ENCODE assay signal across 22 mouse cellular contexts in genomic region chr11:20234233-20234632, GRCm38 (mm10). TPM values are rescaled to one million over a fixed set of nuclear protein-coding genes. Genes with fewer than 3 reads are reported as not detected.
DNase-seq lines count a peak whose midpoint lies in the region; ATAC-seq and TF ChIP-seq lines count a peak whose summit lies in the region.
"Had no signal": no experiment of that assay in that cellular context is flagged by ENCODE, and none has a peak within 500 bp of the region (broad histone marks: within the 10 kb centered on the region; RNA-seq: fewer than 3 reads in every experiment).

No protein-coding gene starts in this region.

- no peak overlapping the region for H3K9ac ChIP-seq in kidney, postnatal 0 days (ENCODE audit: low read depth, low read length)
- H3K9ac ChIP-seq: forebrain, embryonic 13.5 days; limb, embryonic 15.5 days had no signal

- no peak overlapping the region for H3K4me3 ChIP-seq in kidney, postnatal 0 days (replicated peaks; ENCODE audit: low read depth, low read length)
- H3K4me3 ChIP-seq in thymus, adult 2 months (ENCODE audit: control insufficient read depth, insufficient read depth, low read length): no peak overlapping the region
- H3K4me3 ChIP-seq: erythroblast, embryonic 14.5 days; forebrain, embryonic 13.5 days; heart, embryonic 10.5 days; limb, embryonic 15.5 days; midbrain, embryonic 10.5 days had no signal

- 66% methylated on average over 3 of the region's 3 CpGs for WGBS in kidney, postnatal 0 days
- 82% methylated on average over 3 of the region's 3 CpGs for WGBS in thymus, adult 2 months

- H3K36me3 ChIP-seq in kidney, postnatal 0 days (ENCODE audit: insufficient read depth, low read length): peaks cover 58% of the 10 kb centered on the region
- H3K36me3 ChIP-seq in thymus, adult 2 months (ENCODE audit: control insufficient read depth, insufficient read depth, low read length): peaks cover 45% of the 10 kb centered on the region

- no peaks in the 10 kb centered on the region for H3K4me1 ChIP-seq in kidney, postnatal 0 days (replicated peaks; ENCODE audit: insufficient read depth, low read length)
- H3K4me1 ChIP-seq in thymus, adult 2 months (replicated peaks; ENCODE audit: control insufficient read depth, insufficient read depth, low read length): peaks cover 3% of the 10 kb centered on the region
- H3K4me1 ChIP-seq: heart, embryonic 10.5 days; limb, embryonic 15.5 days had no signal

- TF ChIP-seq POLR2A in thymus, adult 2 months (IDR thresholded peaks at IDR 0.05; ENCODE audit: control insufficient read depth, extremely low read depth, insufficient read depth, low read length, poor library complexity): no peak

- H3K4me2 ChIP-seq in kidney, postnatal 0 days (ENCODE audit: low read length): no peak overlapping the region
- H3K4me2 ChIP-seq: forebrain, embryonic 13.5 days; limb, embryonic 15.5 days had no signal

- H3K27ac ChIP-seq in kidney, postnatal 0 days: no peak overlapping the region
- H3K27ac ChIP-seq in thymus, adult 2 months (ENCODE audit: control insufficient read depth, insufficient read depth, low read length): no peak overlapping the region
- H3K27ac ChIP-seq: forebrain, embryonic 13.5 days; heart, embryonic 10.5 days; limb, embryonic 15.5 days; macrophage; midbrain, embryonic 10.5 days had no signal

- H3K9me3 ChIP-seq in kidney, postnatal 0 days (replicated peaks; ENCODE audit: low read length): no peaks in the 10 kb centered on the region
- H3K9me3 ChIP-seq: forebrain, embryonic 13.5 days; heart, embryonic 10.5 days; limb, embryonic 15.5 days; midbrain, embryonic 10.5 days had no signal

- no peak for ATAC-seq in kidney, postnatal 0 days (replicated peaks; ENCODE audit: low FRiP score, low read depth)
- no peak for ATAC-seq in inflammation-experienced regulatory T-cells, adult 6 months
- ATAC-seq: activated CD4-positive, CD25-positive, alpha-beta regulatory T cell, adult 4 months; forebrain, embryonic 13.5 days had no signal

- no peaks in the 10 kb centered on the region for H3K27me3 ChIP-seq in kidney, postnatal 0 days (ENCODE audit: insufficient read depth, low read length)
- H3K27me3 ChIP-seq in thymus, adult 2 months (ENCODE audit: control insufficient read depth, insufficient read depth, low read length): no peaks in the 10 kb centered on the region
- H3K27me3 ChIP-seq: forebrain, embryonic 13.5 days; limb, embryonic 15.5 days had no signal

- DNase-seq in kidney, postnatal 0 days (ENCODE audit: low spot score): no peak
- DNase-seq in kidney, postnatal 4 days: no peak
- DNase-seq in thymus, adult 2 months: peak; percentile 25
- no peak for DNase-seq in thymus, adult 18-20 months
- peak; percentile 71 for DNase-seq in ZHBTc4 (ENCODE audit: low read depth, low spot score)
- peak; percentile 39 for DNase-seq in thymus, postnatal 4 days
- DNase-seq in right cerebral cortex, adult 18-20 months: no peak
- DNase-seq: adrenal gland, postnatal 25 days; cerebellum, adult 8-10 months; gastrocnemius, postnatal 14 days; layer of hippocampus, postnatal 36 days; lung, adult 2 months; retina, postnatal 1 day; right cerebral cortex, postnatal 4 days had no signal

- TF ChIP-seq CTCF in kidney, postnatal 0 days (IDR thresholded peaks at IDR 0.05; ENCODE audit: low read depth): peak; percentile 37; the same call in 1 of the 2 replicates
- TF ChIP-seq CTCF in thymus, adult 2 months (IDR thresholded peaks at IDR 0.05; ENCODE audit: borderline replicate concordance, control insufficient read depth, extremely low read depth, insufficient read depth, low read length, poor library complexity): no peak

RNA-seq across cellular contexts. Expression of gene Cep68, which starts 15.0 kb away (rescaled TPM):
- 22.5 and 24.9 TPM in 2 replicates for polyA plus RNA-seq in kidney, postnatal 0 days (2015; fragmentation: Nextera tagmentation; extraction: Ambion mirVana)
- 31.6 and 33.6 TPM in 2 replicates for polyA plus RNA-seq in thymus, adult 2 months (2012; rRNA removed)
- polyA plus RNA-seq in inflammation-experienced regulatory T-cells, adult 6 months (2017; shearing (Covaris generic)): 10 to 100 TPM in 2 of 3 experiments, 1 to 10 TPM in 1; 9.9 to 15.0 (median 10.6) TPM

RNA-seq across cellular contexts. Expression of gene Rab1a, which starts 33.0 kb away (rescaled TPM):
- polyA plus RNA-seq in kidney, postnatal 0 days (2015; fragmentation: Nextera tagmentation; extraction: Ambion mirVana): 322 and 341 TPM in 2 replicates
- 38.3 and 38.8 TPM in 2 replicates for polyA plus RNA-seq in thymus, adult 2 months (2012; rRNA removed)
- polyA plus RNA-seq in inflammation-experienced regulatory T-cells, adult 6 months (2017; shearing (Covaris generic)): 100 to 1,000 TPM in 1 of 3 experiments, 10 to 100 TPM in 2; 84.7 to 147 (median 85.4) TPM

Comparison
In these comparisons a context has a peak if more than half of its experiments do, and no peak if none do; other contexts are left out.
1. DNase-seq: peak in thymus, adult 2 months (single experiment), ZHBTc4 (single experiment) and thymus, postnatal 4 days (single experiment); none in kidney, postnatal 0 days (single experiment), kidney, postnatal 4 days (0 of 2), thymus, adult 18-20 months (0 of 2) and right cerebral cortex, adult 18-20 months (single experiment).